Mouse (Mus musculus): ENCODE data around the gene Cand1.

The Cand1 gene

DNA sequence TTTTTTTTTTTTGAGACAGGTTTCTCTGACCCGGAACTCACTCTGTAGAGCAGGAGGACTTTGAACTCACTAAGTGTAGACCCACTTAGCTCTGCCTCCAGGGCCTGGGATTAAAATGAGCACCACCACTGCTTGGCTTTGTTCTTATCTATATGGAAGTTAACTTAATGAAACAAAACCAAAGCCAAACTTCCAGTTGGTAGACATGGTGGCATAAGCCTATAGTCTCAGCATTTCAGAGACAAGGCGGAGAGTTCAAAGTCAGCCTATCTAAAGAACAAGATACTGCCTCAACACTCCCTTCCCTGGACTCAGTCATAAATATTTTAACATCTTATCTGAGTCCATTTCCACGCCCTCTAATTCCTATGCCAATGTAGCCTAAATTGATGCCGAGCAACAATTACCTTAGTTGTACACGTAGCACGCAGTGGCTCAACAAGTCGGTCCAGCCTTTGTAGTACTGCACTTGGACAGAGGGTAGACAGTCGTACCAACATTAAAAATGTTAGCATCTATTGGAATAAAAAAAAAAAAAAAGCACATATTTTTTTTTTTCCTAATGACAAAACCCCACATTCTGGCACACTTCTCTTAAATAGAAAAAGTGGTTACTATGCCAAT lies 33.4 kb downstream of the Cand1 start:
- DNase-seq: no peak

GRCm38 (mm10) chr10:119205229-119205628 lies 34.6 kb downstream of the Cand1 start:
- DNase-seq: no peak

- peak; percentile 29 to 65 for DNase-seq
Observed at GRCm38 (mm10) chr10:119204334-119204946, 35.4 kb downstream of the Cand1 start.

- DNase-seq: no peak
Observed at GRCm38 (mm10) chr10:119199864-119200263, 40.0 kb downstream of the Cand1 start.

DNA sequence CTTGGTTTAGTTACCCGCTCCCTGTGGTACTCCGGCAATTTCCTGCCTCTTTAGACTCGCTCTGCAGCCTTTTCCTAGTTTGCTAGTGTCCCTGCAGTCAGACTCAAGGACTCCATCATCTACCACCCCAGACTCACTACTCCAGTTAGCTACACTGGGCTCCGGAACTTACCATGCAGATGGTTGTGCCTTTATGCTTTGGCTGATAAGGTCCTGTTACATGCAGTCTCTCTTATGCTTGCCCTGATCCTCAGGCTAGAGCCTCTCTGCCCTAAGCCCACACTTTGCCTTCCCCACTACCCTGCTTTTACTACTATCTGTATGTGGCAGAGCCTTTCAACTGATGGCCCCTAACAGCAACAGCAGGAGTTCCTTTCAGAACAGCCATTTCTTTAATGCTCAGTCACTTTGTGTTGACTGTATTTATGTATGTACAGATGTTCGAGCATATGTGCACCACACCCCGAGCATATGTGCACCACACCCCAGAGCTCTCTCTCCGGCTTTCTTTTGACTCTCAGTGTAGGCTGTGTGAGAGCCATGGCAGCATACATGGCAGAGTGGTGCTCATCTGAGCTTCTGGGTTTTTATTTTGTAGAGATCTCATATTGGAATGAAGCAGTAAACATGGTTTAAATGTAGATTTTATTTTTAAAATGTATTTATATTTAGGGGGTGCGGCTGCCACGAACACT lies 41.5 kb downstream of the Cand1 start:
- DNase-seq: no peak

DNA sequence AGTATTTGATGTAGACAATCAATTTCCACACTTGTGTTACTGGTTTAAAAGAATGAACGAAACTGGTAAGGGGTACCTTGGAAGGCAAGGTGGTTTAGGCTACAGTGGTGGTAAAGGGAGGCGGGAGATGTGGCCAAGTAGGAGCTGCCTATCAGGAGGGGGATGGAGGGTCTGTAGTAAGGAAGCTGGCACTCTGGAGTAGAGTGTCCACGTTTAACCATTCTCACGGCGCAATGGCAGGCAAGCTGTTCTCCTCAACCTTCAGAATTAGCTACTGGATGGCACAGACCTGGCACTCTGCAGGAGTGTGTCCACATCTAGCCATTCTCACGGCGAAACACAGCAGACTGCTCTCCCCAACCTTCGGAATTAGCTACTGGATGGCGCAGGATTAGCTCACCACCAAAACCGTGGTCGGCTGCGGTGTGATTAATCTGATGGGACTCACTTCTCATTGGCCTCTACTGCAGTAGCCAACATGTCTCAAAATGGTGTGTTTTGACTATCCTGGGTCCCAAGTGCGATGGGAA lies 42.2 kb downstream of the Cand1 start:
- no peak for DNase-seq

DNA sequence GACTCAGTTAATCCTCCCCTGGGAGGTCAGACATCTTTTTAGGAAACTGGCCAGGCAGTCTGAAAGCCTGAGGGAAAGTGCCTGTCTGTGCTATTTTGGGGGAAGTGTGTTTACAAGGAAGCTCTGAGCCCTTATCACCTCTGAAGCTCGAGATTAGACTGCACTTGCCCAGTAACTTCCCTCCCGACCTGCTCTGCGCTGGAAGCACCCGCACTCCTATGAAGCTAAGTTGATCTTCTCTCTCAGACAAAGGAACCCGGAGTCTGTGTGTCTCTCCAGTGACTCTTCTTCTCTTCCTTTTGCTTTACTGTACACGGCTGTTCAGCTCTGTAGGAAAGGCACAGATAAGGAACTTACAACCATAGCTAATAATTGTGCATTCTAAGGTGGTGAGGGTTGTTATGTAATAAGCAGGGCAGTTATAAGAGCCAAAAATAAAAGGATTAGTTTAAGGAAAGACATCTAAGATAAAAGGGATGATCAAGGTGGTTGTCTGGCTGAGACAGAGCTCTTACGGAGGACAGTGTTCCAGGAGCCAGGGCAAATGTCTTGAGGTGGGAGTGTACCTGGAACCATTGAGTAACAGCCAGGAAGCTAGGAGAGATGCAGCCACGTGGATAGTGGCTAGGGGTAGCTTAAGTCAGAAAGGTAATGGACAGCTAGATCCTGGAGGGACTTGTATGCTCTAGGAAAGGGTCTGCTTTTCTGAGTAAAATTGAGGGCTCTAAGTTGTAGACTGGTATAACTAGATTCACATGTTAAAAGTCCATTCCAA lies 47.1 kb downstream of the Cand1 start:
- DNase-seq: no peak

DNA sequence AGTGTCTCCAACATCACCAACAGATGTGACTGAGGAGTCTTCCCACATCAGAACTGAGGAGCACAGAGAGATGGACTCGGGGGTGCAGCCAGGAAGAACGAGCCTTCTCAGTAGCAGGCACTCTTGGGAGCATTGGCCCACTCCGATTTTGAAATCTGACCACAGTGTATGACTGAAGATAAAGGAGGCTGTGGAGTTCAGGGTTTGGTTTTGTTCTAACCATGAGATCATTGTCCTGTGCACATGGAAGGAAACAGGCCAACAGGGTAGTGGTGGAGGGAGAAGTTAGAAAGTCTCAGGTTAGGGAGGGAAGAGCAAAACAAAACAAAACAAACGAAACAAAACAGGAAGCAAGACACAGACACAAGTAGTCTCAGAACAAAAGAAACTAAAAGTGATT lies 52.1 kb downstream of the Cand1 start:
- DNase-seq: no peak

- no peak for DNase-seq
Observed at GRCm38 (mm10) chr10:119169656-119170055, 70.2 kb downstream of the Cand1 start.

DNA sequence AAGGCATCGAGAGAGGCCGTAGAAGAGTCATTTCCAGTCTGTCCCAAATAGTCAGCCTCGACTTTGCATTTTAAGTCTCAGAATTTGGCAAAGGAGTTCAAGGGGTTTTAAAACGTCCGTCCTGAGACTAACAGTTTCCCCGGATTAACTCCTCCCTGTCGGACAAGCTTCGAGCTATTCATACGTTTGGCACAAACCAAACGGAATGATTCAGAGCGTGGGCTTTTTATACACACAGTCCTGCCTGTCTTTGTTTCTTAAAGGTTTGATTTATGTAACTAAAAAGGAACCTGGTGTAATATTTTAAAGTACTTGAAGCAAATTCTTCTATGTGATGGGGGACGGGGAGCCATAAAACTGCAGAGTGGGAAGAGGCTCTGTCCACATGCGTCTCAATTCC lies 70.6 kb downstream of the Cand1 start:
- DNase-seq: no peak

- DNase-seq: peak in 1 of 2 experiments; percentile 9
Observed at GRCm38 (mm10) chr10:119168791-119169190, 71.1 kb downstream of the Cand1 start.

DNA sequence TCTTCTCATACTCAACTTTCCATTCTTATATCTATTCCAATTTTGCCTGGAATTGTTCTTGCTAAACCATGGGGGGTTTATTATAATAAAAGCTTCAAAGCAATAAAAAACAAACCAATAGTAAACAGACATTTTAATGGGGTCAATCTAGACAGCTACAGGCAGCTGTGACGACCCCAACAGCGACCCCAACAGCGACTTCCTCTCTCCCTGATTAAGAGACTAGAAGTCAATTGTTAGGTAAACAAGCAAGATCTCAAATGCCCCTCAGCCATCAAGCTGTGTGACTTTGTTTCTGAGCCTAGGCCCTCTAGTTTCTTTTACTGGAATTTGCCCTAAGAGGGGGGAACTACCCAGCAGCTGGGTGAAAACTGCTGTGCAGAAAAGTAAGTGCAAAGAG lies 72.0 kb downstream of the Cand1 start:
- no peak for DNase-seq

- DNase-seq: no peak
Observed at GRCm38 (mm10) chr10:119165051-119165450, 74.8 kb downstream of the Cand1 start.

- no peak for DNase-seq
Observed at GRCm38 (mm10) chr10:119161820-119162382, 78.0 kb downstream of the Cand1 start.

DNA sequence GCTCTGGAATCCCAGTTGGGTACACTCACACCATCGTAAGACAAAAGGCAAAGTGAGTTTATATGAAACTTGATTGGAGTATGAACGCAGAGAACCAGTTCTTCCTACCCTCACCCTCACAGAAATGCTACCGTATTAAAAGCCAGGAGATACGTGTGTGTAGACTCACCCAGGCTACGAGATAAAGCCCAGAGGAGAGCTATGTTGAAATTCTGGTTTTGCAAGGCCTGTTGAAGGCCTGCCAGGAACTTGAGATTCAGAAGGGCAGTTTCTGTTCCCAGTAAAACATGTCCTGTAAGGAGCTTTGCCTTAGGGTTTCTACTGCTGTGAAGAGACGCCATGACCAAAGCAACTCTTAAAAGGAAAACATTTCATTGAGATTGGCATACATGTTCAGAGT lies 79.7 kb downstream of the Cand1 start:
- no peak for DNase-seq

DNA sequence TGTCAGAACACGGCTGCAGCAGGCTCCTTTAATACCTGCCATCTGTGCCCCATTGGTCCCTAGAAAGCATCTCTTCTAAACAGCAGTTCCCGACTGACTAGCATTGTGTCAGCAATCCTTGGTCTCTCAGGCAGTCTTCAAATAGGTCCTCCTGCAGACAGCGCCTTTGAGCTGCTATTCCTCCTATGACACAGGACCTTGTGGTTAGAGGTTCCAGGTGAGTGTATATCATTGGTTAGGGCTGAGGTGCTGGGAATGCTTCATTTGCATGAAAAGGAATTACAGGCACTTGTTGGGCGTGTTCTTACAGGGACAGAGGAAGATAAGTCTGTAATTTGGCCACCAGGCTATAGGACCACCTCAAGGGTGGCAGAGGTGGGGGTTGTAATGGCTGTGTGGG lies 90.6 kb downstream of the Cand1 start:
- no peak for DNase-seq
